Mouse (Mus musculus) C2C12 (cell line): ENCODE data around the gene Eipr1.

ENCODE experiments used
- CEBPB ChIP-seq: IDR thresholded peaks from one replicate; pipeline ENCODE4 v1.6.1; 2011; ENCODE audit warnings: low read depth, mild to moderate bottlenecking, control low read depth, moderate library complexity
- CTCF ChIP-seq: IDR thresholded peaks from one replicate; pipeline ENCODE4 v1.5.1; 2011; ENCODE audit not compliant: control insufficient read depth, insufficient read depth, insufficient read length
- FOSL1 ChIP-seq: IDR thresholded peaks from one replicate; pipeline ENCODE4 v1.8.0; 2011; ENCODE audit warnings: mild to moderate bottlenecking, low read length; ENCODE audit not compliant: poor library complexity, insufficient read depth, severe bottlenecking
- MAX ChIP-seq: IDR thresholded peaks from one replicate; pipeline ENCODE4 v1.6.1; 2011; ENCODE audit warnings: mild to moderate bottlenecking, control low read depth
- MYOD1 ChIP-seq: IDR thresholded peaks from one replicate; pipeline ENCODE4 v1.6.1; 2011; ENCODE audit warnings: low read depth; ENCODE audit not compliant: control insufficient read depth, insufficient read length
- MYOG ChIP-seq: IDR thresholded peaks from one replicate; pipeline ENCODE4 v1.6.1; 2011; ENCODE audit not compliant: control insufficient read depth, insufficient read length; ENCODE audit errors: extremely low read depth
- USF1 ChIP-seq: IDR thresholded peaks from one replicate; pipeline ENCODE4 v1.6.1; 2011; ENCODE audit warnings: low read depth, mild to moderate bottlenecking, control low read depth, moderate library complexity

DNA sequence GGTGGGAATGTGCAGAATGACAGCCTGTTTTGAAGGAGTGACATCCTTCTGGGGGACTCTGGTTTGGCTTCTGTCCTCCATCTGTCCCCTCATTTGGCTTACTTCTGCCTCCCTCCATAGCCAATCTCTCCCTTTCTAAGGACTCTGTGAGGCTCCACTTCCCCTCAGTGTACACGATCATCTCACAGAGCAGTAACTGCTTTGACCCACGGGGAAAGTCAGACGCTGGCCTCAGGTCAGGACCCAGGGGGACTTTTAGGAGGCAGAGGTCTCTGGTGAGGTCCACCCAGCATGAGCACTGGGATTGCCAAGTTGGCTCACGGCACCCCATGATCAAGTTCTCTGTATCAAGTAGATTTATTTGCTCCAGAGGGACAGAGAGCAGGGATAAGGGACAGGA is 43.4 kb upstream of the Eipr1 start:
- TF ChIP-seq MAX (no peak), CTCF (no peak), MYOD1 (no peak), USF1 (no peak), MYOG (no peak), CEBPB (no peak), FOSL1 (no peak)
